Mouse (Mus musculus): ENCODE results near the gene Lin28a.
"Not testable (repeated sequence)": the region's sequence is repeated elsewhere in the genome, so short reads cannot be mapped to it uniquely, and the experiment has no call there.

Gene Lin28a

DNA sequence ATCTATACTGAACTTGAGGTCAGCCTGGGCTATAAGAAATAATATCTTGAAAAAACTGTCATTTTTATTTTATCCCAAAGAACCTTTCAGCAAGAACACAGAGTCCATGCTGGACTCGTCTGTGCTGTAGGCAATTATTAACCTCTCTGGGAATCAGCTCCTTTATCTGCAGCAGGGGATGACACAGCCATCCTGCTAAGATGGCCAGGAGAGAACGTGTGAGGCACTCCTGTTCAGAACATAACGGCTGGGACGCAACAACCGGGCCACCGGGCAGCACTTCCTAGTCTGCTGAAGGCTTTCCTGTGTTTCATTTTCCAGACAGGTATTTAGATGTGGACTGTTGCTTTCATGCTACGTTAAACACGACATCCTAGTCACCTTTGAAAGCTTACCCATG lies 23.9 kb downstream of the Lin28a start:
- in situ Hi-C loops (cut with MboI; ENCODE audit: low pct_unique_long_range_greater_than_20kb in 1 of 2, low sequenced_read_pairs in 2 of 2, unreplicated experiment in 1 of 2) = no loop called here

DNA sequence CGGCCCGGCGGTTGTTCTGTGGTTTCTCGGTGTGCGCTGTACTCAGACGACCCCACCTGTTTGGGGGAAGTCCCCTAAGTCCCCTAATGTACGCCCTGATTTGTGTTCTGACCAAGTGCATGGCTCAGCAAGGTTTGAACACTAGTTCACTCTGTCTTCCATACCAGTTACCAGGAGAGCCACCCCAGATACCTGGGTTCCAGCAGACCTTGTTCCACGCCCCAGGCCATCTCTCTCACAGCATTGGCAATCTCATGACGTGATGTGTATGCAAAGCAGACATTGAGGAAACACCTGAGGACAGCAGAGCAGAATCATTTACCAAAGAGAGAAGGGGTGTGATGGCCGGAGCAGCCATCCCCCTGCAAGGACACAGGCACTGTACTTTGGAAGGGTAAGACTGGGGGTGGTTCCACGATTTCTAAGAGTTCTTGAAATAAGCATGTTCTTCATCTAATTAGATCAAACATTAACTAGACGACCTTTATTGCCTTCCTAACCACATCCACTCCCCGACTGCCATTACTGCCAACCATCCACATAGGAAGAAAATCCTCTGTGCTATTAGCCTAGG lies 27.5 kb downstream of the Lin28a start:
- in situ Hi-C loops (cut with MboI; ENCODE audit: low pct_unique_long_range_greater_than_20kb in 1 of 2, low sequenced_read_pairs in 2 of 2, unreplicated experiment in 1 of 2) = no loop called here

DNA sequence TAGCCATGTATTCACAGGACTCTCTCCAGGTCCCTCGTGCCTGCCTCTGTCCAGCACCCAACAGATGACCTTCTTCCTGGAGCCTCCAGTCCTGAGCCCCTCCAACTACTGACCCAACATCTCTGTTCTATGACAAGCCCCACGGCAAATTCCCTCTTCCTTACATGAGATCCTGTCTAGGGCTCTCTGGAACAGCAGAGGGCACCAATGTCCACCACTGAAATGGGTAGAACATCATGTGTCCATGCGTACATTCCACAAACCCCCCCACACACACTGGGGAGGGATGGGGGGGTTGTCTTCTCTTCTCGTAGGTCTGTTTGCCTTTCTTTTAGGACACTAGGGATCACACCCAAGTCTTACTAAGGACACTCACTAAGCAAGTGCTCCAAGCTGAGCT lies 28.6 kb downstream of the Lin28a start:
- in situ Hi-C loops (cut with MboI; ENCODE audit: low pct_unique_long_range_greater_than_20kb in 1 of 2, low sequenced_read_pairs in 2 of 2, unreplicated experiment in 1 of 2) = no loop called here

DNA sequence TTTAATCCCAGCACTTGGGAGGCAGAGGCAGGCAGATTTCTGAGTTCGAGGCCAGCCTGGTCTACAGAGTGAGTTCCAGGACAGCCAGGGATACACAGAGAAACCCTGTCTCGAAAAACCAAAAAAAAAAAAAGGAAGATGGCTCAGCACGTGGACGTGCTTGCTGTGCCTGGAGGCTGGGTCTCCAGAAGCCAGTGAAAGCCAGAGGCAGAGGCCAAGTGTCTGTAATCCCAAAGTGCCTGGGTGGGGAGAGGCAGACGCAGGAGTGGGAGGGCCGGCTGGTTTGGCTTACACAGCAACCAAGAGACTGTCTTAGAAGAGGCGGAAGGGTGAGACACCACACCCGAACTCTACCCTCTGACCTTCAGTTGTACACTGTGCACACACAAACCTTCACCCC lies 30.4 kb downstream of the Lin28a start:
- in situ Hi-C loops (cut with MboI; ENCODE audit: low pct_unique_long_range_greater_than_20kb in 1 of 2, low sequenced_read_pairs in 2 of 2, unreplicated experiment in 1 of 2) = not testable (repeated sequence)

DNA sequence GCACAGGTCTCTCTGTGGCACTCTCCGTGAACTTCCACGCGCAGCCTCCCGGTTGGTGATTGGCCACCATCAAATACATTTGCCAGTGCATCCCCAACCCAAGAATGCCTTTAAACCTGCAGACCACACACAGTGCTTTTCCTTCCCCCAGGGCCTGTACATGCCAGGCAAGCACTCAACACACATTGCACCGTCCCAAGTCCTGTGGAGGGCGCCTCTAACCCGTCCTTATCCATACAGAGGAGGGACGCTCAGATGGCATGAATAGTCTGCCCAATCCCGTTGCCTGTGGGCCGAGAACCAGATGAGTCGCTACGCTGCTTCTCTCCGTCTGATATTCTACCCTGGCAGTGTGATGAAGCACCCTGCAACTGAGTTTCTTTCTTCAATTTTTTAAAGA lies 35.7 kb downstream of the Lin28a start:
- in situ Hi-C loops (cut with MboI; ENCODE audit: low pct_unique_long_range_greater_than_20kb in 1 of 2, low sequenced_read_pairs in 2 of 2, unreplicated experiment in 1 of 2) = no loop called here

DNA sequence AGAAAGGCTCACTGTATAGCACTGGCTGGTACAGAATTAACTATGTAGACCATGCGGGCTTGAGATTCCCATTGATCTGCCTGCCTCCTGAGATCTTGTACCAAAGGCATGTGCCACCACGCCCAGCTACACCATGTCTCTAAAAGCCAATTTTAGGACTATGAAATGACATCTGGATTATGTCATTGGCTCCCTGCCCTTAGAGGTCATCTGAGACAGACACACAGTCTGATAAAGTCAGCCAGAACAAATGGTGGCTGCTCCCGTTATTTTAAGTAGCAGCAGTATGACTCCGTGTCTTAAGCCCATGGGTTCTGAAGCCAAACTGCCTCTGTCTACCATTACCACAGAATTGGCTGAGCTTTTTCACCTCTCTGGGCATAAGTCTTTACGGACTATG lies 38.1 kb downstream of the Lin28a start:
- in situ Hi-C loops (cut with MboI; ENCODE audit: low pct_unique_long_range_greater_than_20kb in 1 of 2, low sequenced_read_pairs in 2 of 2, unreplicated experiment in 1 of 2) = no loop called here

DNA sequence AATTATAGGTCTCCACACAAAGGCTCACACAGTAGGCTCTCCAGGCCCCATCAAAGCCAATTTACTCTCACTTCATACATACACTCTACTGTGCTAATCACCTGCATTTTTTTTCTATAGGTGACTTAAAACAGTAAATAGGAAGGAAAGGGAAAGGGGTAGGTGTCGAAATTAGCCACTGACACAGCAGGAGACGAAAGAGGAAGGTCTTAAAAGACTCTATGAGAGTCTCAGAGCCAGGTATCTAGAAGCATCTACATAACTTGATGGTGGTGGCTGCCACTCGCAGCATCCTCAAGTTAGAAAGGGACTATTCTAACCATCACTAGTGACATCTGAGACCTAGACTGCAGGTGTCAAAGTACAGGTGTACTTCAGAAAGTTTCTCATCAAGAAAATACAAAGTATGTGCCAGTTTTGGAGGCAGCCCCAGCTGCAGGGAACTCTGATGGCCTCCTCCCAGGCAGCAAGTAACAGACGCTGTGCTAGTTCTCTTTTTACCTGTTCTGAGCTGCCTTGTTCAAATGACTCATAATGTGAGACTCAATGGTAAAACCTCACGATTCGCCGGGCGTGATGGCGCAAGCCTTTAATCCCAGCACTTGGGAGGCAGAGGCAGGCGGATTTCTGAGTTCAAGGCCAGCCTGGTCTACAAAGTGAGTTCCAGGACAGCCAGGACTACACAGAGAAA lies 40.5 kb downstream of the Lin28a start:
- in situ Hi-C loops (cut with MboI; ENCODE audit: low pct_unique_long_range_greater_than_20kb in 1 of 2, low sequenced_read_pairs in 2 of 2, unreplicated experiment in 1 of 2) = no loop called here

DNA sequence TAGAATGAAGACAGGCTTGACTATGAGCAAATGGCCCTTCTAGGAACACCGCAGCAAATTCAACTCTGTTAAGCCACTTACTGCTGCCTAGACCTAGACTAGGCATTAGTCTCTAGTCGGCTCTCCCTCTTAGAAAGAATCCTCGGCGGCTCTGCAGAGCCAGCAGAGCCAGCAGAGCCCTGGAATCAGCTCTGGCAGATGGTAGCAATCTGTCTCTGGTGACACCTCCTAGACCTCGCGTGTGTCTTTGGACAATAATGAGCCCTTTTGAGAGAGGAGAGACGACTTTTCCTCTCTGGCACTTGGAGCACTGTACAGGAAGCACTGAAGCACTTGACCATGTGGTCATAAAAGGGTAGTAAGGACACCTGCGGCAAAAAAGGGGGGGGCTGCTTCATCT lies 46.9 kb downstream of the Lin28a start:
- in situ Hi-C loops (cut with MboI; ENCODE audit: low pct_unique_long_range_greater_than_20kb in 1 of 2, low sequenced_read_pairs in 2 of 2, unreplicated experiment in 1 of 2) = no loop called here

DNA sequence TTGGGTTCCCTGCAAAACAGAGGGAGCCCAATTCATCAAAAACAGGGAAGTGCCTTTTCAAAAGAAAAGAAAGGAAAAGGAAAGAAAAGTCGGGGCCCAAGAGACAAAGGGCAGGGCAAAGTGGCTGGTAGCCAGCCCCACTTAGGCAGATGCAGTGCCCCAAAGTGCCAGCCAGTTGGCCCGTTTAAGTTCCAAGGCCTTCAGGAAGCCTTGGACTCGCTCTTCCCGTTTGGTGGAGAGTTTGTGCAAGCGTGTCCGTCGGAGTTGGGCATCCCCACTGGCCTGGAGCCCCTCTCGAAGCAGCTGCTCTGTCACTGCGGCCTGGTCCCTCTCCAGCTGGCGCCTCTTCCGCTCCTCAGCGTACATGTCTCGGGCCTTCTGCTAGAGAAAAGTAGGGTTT lies 47.8 kb downstream of the Lin28a start:
- in situ Hi-C loops (cut with MboI; ENCODE audit: low pct_unique_long_range_greater_than_20kb in 1 of 2, low sequenced_read_pairs in 2 of 2, unreplicated experiment in 1 of 2) = no loop called here

DNA sequence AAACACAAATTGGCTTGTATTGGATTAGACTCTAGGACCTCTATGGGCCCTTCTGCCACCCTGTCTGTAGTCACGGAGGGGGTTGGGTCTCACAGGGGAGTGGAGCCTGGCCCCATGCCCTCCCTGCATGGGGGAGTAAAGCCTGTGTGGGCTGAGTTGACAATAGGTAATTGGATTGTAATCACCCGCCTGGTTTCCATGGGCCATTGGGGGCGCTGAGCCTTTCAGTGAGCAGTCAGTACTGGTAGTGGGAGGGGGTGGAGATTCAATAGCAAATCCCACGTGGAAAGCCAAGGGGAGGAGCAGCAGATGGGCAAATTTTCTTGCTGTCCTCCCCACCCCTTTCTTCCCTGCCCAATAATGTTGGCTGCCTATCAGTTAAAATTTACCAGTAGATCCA lies 48.4 kb downstream of the Lin28a start:
- in situ Hi-C loops (cut with MboI; ENCODE audit: low pct_unique_long_range_greater_than_20kb in 1 of 2, low sequenced_read_pairs in 2 of 2, unreplicated experiment in 1 of 2) = no loop called here

DNA sequence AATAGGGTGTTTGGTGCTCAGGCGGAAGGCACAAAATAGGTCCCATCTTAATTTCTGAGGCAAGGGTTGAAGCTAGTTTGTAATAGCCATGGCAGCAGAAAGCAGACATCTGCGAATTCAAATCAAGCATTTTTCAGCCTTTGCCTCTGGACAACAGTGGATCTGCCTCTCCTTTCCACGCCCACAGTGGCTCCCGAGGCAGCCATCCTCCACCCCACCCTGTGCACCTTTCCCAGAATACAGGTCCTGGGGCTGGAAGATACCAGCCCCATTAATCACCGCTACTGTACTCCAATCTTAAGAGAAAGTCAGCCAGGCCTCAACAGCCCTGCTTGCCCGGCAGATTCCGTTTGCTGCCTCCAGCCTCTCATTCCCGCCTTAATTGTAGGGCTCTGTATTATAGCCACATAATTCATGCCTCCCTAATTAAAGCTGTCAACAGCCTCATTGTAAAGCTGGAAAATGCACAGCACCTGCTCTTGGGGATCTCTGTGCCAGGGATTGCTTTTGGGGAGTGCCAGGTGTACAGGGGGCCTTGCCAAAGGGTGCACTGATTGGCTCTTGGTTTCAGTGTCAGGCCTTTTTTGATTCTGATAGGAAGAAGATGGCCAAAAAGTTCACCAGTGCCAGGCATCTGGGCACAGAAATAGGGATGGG lies 49.4 kb downstream of the Lin28a start:
- in situ Hi-C loops (cut with MboI; ENCODE audit: low pct_unique_long_range_greater_than_20kb in 1 of 2, low sequenced_read_pairs in 2 of 2, unreplicated experiment in 1 of 2) = no loop called here

DNA sequence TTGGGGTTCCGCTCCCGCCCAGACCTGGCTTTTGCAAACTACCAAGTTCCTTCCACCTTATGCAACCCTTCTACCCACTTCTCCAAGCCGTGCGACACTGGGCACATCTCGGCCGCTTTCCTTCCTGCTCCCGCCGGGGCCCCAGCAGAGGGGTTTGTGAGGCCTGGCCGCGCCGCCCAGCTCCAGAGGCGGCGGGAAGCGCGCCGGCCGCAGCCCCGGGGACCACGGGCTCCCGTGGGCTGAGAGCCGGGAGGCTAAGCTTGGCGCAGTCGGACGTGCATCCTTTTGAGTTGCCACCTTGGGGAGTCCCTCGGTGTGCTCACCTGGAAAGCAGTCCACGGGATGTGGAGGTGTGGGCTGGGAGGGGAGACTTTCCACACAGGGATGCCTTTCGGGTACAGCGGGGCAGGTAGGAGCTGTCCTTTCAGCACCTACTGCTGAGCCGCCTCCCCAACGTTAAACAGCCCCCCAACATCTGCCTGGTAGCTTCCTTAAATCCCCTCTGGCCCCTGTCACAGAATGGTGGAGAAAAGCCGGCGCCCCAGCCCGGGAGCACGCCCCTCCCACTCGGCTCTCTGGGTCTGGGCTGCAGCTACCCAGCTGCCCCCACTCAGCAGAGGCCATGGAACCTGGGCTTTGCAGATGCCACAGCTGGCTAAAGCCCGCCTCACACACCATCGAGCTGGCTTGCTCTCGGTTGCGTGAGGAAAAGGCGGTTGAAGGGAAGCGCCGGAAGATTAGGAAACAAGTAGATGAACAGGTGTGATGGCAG lies 50.3 kb downstream of the Lin28a start, which contains the start of gene Hmgn2:
Hmgn2 (minus strand) TSS at position 501 of the 772 bp plus-strand sequence.
- in situ Hi-C loops (cut with MboI; ENCODE audit: low pct_unique_long_range_greater_than_20kb in 1 of 2, low sequenced_read_pairs in 2 of 2, unreplicated experiment in 1 of 2) = no loop called here

DNA sequence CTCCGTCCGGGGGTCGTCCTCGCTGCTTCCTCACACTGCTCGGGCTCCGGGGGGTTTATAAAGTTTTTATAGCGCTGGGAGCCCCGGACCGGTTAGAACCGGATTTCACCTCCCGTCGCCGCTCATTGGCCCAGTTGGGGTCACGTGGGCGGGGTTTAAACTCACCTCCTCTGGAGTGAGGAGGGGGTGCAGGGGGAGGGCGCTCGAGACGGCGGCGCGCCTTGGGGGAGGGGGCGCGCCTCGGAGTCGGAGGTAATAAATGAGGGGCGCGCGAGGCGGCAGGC lies 50.8 kb downstream of the Lin28a start:
- in situ Hi-C loops (cut with MboI; ENCODE audit: low pct_unique_long_range_greater_than_20kb in 1 of 2, low sequenced_read_pairs in 2 of 2, unreplicated experiment in 1 of 2) = no loop called here

DNA sequence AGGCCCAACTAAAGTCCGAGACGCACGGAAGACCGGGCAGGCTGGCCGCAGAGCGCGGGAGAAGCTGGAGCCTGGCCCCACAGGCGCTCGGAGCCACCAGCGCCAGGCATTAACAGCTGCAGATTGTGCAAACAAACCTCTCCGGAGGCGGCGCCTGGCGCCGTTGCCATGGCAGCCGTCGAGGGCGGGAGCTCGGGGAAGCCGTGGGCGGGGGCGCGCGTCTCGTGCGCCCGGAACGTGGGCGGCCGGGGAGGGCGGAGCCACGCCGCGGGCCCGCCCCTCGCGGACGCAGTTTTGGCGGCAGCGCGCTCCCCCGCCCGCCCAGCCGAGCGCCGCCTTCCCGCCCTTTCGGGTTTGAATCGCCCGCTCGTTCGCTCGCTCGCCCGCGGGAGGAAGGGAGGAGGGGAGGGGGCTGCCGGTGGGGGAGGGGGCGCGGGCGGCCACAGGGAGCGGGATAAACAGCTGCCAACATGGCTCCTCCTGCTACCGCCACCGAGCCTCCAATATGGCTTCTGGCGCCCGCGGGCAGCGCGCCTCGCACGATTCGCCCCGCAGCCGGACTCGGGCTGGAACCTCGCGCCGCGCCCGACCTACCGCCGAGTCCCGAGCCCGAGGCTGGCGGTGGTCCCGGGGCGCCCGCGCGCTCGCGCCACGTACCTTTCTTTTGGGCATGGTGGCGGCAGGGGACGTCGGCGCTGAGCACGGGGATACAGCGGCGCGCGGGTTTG lies 51.3 kb downstream of the Lin28a start:
- in situ Hi-C loops (cut with MboI; ENCODE audit: low pct_unique_long_range_greater_than_20kb in 1 of 2, low sequenced_read_pairs in 2 of 2, unreplicated experiment in 1 of 2) = no loop called here

DNA sequence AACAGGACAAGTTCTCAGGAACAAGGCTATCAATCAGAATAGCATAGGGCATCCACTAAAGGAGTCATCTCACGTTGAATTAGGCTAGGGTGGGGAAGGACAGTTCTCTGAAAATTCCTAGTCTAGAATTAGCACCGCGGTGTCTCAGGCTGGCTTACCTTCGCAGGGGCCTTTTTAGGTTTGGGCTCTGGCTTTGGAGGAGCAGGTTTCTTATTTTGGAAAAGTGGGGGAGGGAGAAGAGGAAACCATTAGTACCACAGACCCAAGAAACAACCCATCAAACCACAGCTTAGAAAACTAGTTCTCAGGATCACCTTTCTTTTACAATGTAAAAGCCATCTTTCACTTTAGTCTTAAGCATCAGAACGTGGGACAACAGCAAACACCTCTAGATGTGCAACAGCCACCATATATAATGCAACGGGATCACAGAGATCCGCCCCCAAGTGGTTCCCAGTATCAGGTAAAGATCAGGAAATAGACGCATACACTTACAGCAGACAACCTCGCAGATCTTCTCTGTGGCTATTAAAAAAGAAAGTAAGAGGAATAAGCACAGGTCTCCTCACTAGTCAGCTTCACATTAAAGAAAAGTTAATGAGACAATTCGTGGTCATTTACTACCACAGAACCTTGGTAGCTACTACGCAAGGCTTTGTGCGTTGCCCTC lies 52.2 kb downstream of the Lin28a start:
- in situ Hi-C loops (cut with MboI; ENCODE audit: low pct_unique_long_range_greater_than_20kb in 1 of 2, low sequenced_read_pairs in 2 of 2, unreplicated experiment in 1 of 2) = no loop called here

DNA sequence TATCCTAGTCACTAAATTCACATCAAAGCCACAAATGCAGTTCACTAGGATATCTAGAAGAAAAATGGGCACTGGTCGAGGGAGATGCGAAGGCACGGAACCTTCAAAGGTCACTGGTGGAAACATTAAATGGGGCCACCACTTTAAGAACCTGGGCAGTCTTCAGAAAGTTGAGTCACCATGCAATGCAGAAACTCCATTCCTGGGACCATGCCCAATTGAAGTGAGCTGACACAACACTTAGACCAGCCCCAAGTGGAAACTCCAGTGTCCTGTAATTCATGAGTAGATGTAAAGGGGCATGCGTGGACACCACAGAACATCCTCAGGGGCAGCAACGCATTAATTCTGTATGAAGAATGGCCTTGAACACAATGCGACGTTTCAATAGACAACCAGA lies 56.1 kb downstream of the Lin28a start:
- in situ Hi-C loops (cut with MboI; ENCODE audit: low pct_unique_long_range_greater_than_20kb in 1 of 2, low sequenced_read_pairs in 2 of 2, unreplicated experiment in 1 of 2) = no loop called here

DNA sequence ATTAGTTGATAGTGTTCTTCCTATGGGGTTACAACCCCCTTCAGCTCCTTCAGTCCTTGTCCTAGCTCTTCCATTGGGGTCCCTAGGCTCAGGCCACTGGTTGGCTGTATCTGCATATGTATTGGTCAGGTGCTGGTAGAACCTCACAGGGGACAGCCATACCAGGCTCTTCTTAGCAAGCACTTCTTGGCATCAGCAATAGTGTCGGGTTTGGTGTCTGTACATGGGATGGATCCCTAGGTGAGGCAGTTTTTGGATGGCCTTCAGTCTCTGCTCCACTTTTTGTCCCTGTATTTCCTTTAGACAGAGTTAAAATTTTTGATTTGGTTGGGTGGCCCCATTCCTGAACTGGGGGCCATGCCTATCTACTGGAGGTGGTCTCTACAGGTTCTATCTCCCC lies 59.8 kb downstream of the Lin28a start:
- in situ Hi-C loops (cut with MboI; ENCODE audit: low pct_unique_long_range_greater_than_20kb in 1 of 2, low sequenced_read_pairs in 2 of 2, unreplicated experiment in 1 of 2) = no loop called here

DNA sequence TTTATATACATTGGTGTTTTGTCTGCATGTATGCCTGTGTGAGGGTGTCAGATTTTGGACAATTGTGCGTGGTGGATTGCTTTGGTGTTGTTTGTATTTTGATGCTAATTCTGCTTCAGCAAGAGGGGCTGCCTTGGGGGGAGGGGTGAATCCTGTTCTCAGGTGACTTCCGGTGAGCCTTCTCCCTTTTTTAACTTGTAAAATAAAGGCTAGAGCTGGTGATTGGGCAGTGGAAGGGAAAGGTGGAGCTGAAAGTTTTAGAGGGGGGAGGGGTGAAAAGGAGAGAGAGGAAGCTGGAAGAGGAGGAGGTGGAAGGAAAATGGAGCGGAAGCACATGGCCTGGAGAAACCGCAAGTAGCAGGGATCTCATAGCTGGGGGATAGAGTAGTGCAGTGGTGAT lies 62.3 kb downstream of the Lin28a start:
- in situ Hi-C loops (cut with MboI; ENCODE audit: low pct_unique_long_range_greater_than_20kb in 1 of 2, low sequenced_read_pairs in 2 of 2, unreplicated experiment in 1 of 2) = no loop called here

All from mouse embryonic stem cell (cell line).